10 mouse cellular contexts compared by ENCODE assay signal in genomic region chr9:106475046-106475445, GRCm38 (mm10). TPM values are rescaled to one million over a fixed set of nuclear protein-coding genes. Genes with fewer than 3 reads are reported as not detected.
A peak's percentile ranks its signal among the peaks of the same experiment; 100 is the strongest.
DNase-seq lines count a peak whose midpoint lies in the region; ATAC-seq and TF ChIP-seq lines count a peak whose summit lies in the region.
"Had no signal": no experiment of that assay in that cellular context is flagged by ENCODE, and none has a peak within 500 bp of the region (broad histone marks: within the 10 kb centered on the region; RNA-seq: fewer than 3 reads in every experiment).

No protein-coding gene starts in this region.

- no peak for TF ChIP-seq CTCF in left cerebral cortex, adult 2 months (IDR thresholded peaks at IDR 0.05)
- TF ChIP-seq CTCF in E14TG2a.4 (conservative IDR thresholded peaks at IDR 0.05; ENCODE audit: low read length), result no peak

- H3K27me3 ChIP-seq in E14TG2a.4 (ENCODE audit: insufficient read depth, low read length), result no peaks in the 10 kb centered on the region
- no peaks in the 10 kb centered on the region for H3K27me3 ChIP-seq in lung, embryonic 15.5 days
- H3K27me3 ChIP-seq in hindbrain, embryonic 16.5 days (replicated peaks; ENCODE audit: control insufficient read depth, insufficient read depth, low read length), result no peaks in the 10 kb centered on the region

- intact Hi-C loops in left cerebral cortex, adult 2 months (cut with DNase I), result no loop called here
- intact Hi-C loops in left cerebral cortex, postnatal 36 days (cut with DNase I), result loop anchor here (5.0 kb wide), 1 partner anchor 188 kb away; no protein-coding TSS in a partner anchor
- intact Hi-C loops in gastrocnemius, postnatal 36 days (cut with DNase I), result loop anchor here (5.0 kb wide), 2 partner anchors 108 to 173 kb away; partner anchors contain the start of gene Dusp7

- H3K4me3 ChIP-seq in left cerebral cortex, adult 2 months, result no peak overlapping the region
- peak overlapping the region; percentile 52 for H3K4me3 ChIP-seq in E14TG2a.4 (replicated peaks; ENCODE audit: low read length)
- H3K4me3 ChIP-seq in lung, embryonic 15.5 days, result no peak overlapping the region
- H3K4me3 ChIP-seq in hindbrain, embryonic 16.5 days (ENCODE audit: low read length), result no peak overlapping the region

- H3K36me3 ChIP-seq in E14TG2a.4 (ENCODE audit: insufficient read depth, low read length), result peaks cover 15% of the 10 kb centered on the region
- no peaks in the 10 kb centered on the region for H3K36me3 ChIP-seq in lung, embryonic 15.5 days
- H3K36me3 ChIP-seq in hindbrain, embryonic 16.5 days (ENCODE audit: control insufficient read depth, insufficient read depth, low read length), result no peaks in the 10 kb centered on the region

- no peak for ATAC-seq in lung, embryonic 15.5 days (ENCODE audit: borderline replicate concordance, extremely low read depth, low FRiP score, low TSS enrichment)
- no peak for ATAC-seq in hindbrain, embryonic 16.5 days

- 61% methylated on average over 7 of the region's 7 CpGs for WGBS in lung, embryonic 15.5 days
- WGBS in hindbrain, embryonic 16.5 days, result 60% methylated on average over 7 of the region's 7 CpGs

- DNase-seq in left cerebral cortex, adult 2 months (ENCODE audit: extremely low spot score in 1 of 2, low spot score in 2 of 2), result peak; percentile 7 to 8
- no peak for DNase-seq in left cerebral cortex, postnatal 36 days (ENCODE audit: low spot score in 2 of 2)
- DNase-seq in adrenal gland, adult 2 months, result peak; percentile 24
- DNase-seq in gastrocnemius, postnatal 36 days, result peak; percentile 22 to 23
- DNase-seq in natural killer cell, adult 2 months (ENCODE audit: low spot score in 2 of 2), result no peak

- H3K9ac ChIP-seq in lung, embryonic 15.5 days, result no peak overlapping the region
- H3K9ac ChIP-seq in hindbrain, embryonic 16.5 days (ENCODE audit: low read depth, low read length), result no peak overlapping the region

- 0 out of 2 replicates have a peak overlapping the region, but pooled peaks have one; percentile 26 for H3K4me2 ChIP-seq in lung, embryonic 15.5 days
- H3K4me2 ChIP-seq in hindbrain, embryonic 16.5 days (ENCODE audit: low read length), result no peak overlapping the region

- H3K4me1 ChIP-seq in E14TG2a.4 (replicated peaks; ENCODE audit: low read depth, low read length), result peaks cover 82% of the 10 kb centered on the region
- H3K4me1 ChIP-seq in lung, embryonic 15.5 days, result peaks cover 59% of the 10 kb centered on the region
- H3K4me1 ChIP-seq in hindbrain, embryonic 16.5 days (ENCODE audit: control insufficient read depth, insufficient read depth, low read depth, low read length), result peaks cover 10% of the 10 kb centered on the region

- no peak overlapping the region for H3K27ac ChIP-seq in left cerebral cortex, adult 2 months
- no peak overlapping the region for H3K27ac ChIP-seq in lung, embryonic 15.5 days
- no peak overlapping the region for H3K27ac ChIP-seq in hindbrain, embryonic 16.5 days (ENCODE audit: low read depth, low read length)

- H3K9me3 ChIP-seq in E14TG2a.4 (ENCODE audit: low read length), result no peaks in the 10 kb centered on the region
- no peaks in the 10 kb centered on the region for H3K9me3 ChIP-seq in lung, embryonic 15.5 days
- H3K9me3 ChIP-seq in hindbrain, embryonic 16.5 days (ENCODE audit: control insufficient read depth, low read length), result no peaks in the 10 kb centered on the region

RNA-seq across cellular contexts. Expression of gene Rrp9, which starts 0.7 kb away (rescaled TPM):
- total RNA-seq in left cerebral cortex, adult 2 months (2021), result 10 to 100 TPM; 35.4 to 38.3 TPM
- 10 to 100 TPM; 28.4 to 31.2 TPM for total RNA-seq in left cerebral cortex, postnatal 36 days (2021)
- total RNA-seq in adrenal gland, adult 2 months (2021), result 10 to 100 TPM; 41.2 to 47.0 TPM
- polyA plus RNA-seq in adrenal gland, adult 2 months (2012; rRNA removed), result 36.8 and 42.2 TPM in 2 replicates
- 10 to 100 TPM; 16.7 to 22.2 TPM for total RNA-seq in gastrocnemius, postnatal 36 days (2021)
- polyA plus RNA-seq in lung, embryonic 15.5 days (2015; fragmentation: Nextera tagmentation; extraction: Ambion mirVana), result 48.7 and 50.7 TPM in 2 replicates
- 43.1 and 43.9 TPM in 2 replicates for polyA plus RNA-seq in hindbrain, embryonic 16.5 days (2015; fragmentation: Nextera tagmentation; extraction: Ambion mirVana)

RNA-seq across cellular contexts. Expression of gene Parp3, which starts 1.7 kb away (rescaled TPM):
- total RNA-seq in left cerebral cortex, adult 2 months (2021), result 1 to 10 TPM; 4.4 to 4.9 TPM
- 1 to 10 TPM; 4.0 to 5.2 TPM for total RNA-seq in left cerebral cortex, postnatal 36 days (2021)
- 10 to 100 TPM; 39.4 to 60.7 TPM for total RNA-seq in adrenal gland, adult 2 months (2021)
- 65.6 and 87.4 TPM in 2 replicates for polyA plus RNA-seq in adrenal gland, adult 2 months (2012; rRNA removed)
- 10 to 100 TPM; 62.1 to 78.7 TPM for total RNA-seq in gastrocnemius, postnatal 36 days (2021)
- polyA plus RNA-seq in lung, embryonic 15.5 days (2015; fragmentation: Nextera tagmentation; extraction: Ambion mirVana), result 3.2 and 3.5 TPM in 2 replicates
- 1.3 TPM in 2 replicates for polyA plus RNA-seq in hindbrain, embryonic 16.5 days (2015; fragmentation: Nextera tagmentation; extraction: Ambion mirVana)

RNA-seq across cellular contexts. Expression of gene Gpr62, which starts 9.3 kb away (rescaled TPM):
- 1 to 10 TPM; 7.4 to 7.6 TPM for total RNA-seq in left cerebral cortex, adult 2 months (2021)
- total RNA-seq in left cerebral cortex, postnatal 36 days (2021), result 10 to 100 TPM in 1 of 2 experiments, 1 to 10 TPM in 1; 7.8 to 13.7 TPM
- under 1 TPM; 0.17 TPM for total RNA-seq in adrenal gland, adult 2 months (2021)
- 0.95 and 0.99 TPM in 2 replicates for polyA plus RNA-seq in adrenal gland, adult 2 months (2012; rRNA removed)
- total RNA-seq in gastrocnemius, postnatal 36 days (2021), result under 1 TPM in 1 of 2 experiments, not detected in 1; 0.30 TPM
- 0.07 and 0.20 TPM in 2 replicates for polyA plus RNA-seq in lung, embryonic 15.5 days (2015; fragmentation: Nextera tagmentation; extraction: Ambion mirVana)
- polyA plus RNA-seq in hindbrain, embryonic 16.5 days (2015; fragmentation: Nextera tagmentation; extraction: Ambion mirVana), result 1.3 and 1.4 TPM in 2 replicates

RNA-seq across cellular contexts. Expression of gene Pcbp4, which starts 22.0 kb away (rescaled TPM):
- 100 to 1,000 TPM; 202 to 207 TPM for total RNA-seq in left cerebral cortex, adult 2 months (2021)
- 100 to 1,000 TPM; 181 to 197 TPM for total RNA-seq in left cerebral cortex, postnatal 36 days (2021)
- 10 to 100 TPM; 17.5 to 28.6 TPM for total RNA-seq in adrenal gland, adult 2 months (2021)
- polyA plus RNA-seq in adrenal gland, adult 2 months (2012; rRNA removed), result 56.4 and 90.6 TPM in 2 replicates
- total RNA-seq in gastrocnemius, postnatal 36 days (2021), result 10 to 100 TPM; 58.0 to 58.3 TPM
- 80.6 and 87.8 TPM in 2 replicates for polyA plus RNA-seq in lung, embryonic 15.5 days (2015; fragmentation: Nextera tagmentation; extraction: Ambion mirVana)
- 228 and 235 TPM in 2 replicates for polyA plus RNA-seq in hindbrain, embryonic 16.5 days (2015; fragmentation: Nextera tagmentation; extraction: Ambion mirVana)

RNA-seq across cellular contexts. Expression of gene Iqcf1, which starts 24.7 kb away (rescaled TPM):
- not detected for total RNA-seq in left cerebral cortex, adult 2 months (2021)
- total RNA-seq in left cerebral cortex, postnatal 36 days (2021), result not detected
- not detected for total RNA-seq in adrenal gland, adult 2 months (2021)
- not detected in 2 replicates for polyA plus RNA-seq in adrenal gland, adult 2 months (2012; rRNA removed)
- not detected for total RNA-seq in gastrocnemius, postnatal 36 days (2021)
- polyA plus RNA-seq in lung, embryonic 15.5 days (2015; fragmentation: Nextera tagmentation; extraction: Ambion mirVana), result not detected in 2 replicates
- not detected in 2 replicates for polyA plus RNA-seq in hindbrain, embryonic 16.5 days (2015; fragmentation: Nextera tagmentation; extraction: Ambion mirVana)
- total RNA-seq: layer of hippocampus, postnatal 36 days had no signal
- polyA plus RNA-seq: spleen, adult 2 months had no signal

Comparison
In these comparisons a context has a peak if more than half of its experiments do, and no peak if none do; other contexts are left out.
1. DNase-seq: peak in left cerebral cortex, adult 2 months (2 of 2), adrenal gland, adult 2 months (single experiment) and gastrocnemius, postnatal 36 days (2 of 2); none in left cerebral cortex, postnatal 36 days (0 of 2) and natural killer cell, adult 2 months (0 of 2).
2. RNA of gene Parp3, which starts 1.7 kb away (total RNA-seq): 62.1 to 78.7 TPM in gastrocnemius, postnatal 36 days and 39.4 to 60.7 TPM in adrenal gland, adult 2 months; 4.0 to 5.2 TPM in left cerebral cortex, postnatal 36 days and 4.4 to 4.9 TPM in left cerebral cortex, adult 2 months; every median in the first group is over 4 times any median in the second.
3. RNA of gene Gpr62, which starts 9.3 kb away (total RNA-seq): 7.8 to 13.7 TPM in left cerebral cortex, postnatal 36 days and 7.4 to 7.6 TPM in left cerebral cortex, adult 2 months; 0.30 TPM in gastrocnemius, postnatal 36 days and 0.17 TPM in adrenal gland, adult 2 months; every median in the first group is over 4 times any median in the second.